Mouse (Mus musculus) neural tube, embryonic 11.5 days (tissue): ENCODE measurements around the gene Ebf4. TPM values are rescaled to one million over a fixed set of nuclear protein-coding genes. Genes with fewer than 3 reads are reported as not detected.
"Not testable (repeated sequence)": the region's sequence is repeated elsewhere in the genome, so short reads cannot be mapped to it uniquely, and the experiment has no call there.

ENCODE experiments used
- ATAC-seq: fragments of 200-750 bp; cut with Nextera tagmentation; 2 replicates; pipeline ENCODE4 v1.8.0; 2017; ENCODE audit warnings: moderate number of reproducible peaks, mild to moderate bottlenecking, moderate TSS enrichment, moderate library complexity; ENCODE audit not compliant: insufficient read depth, low FRiP score, low TSS enrichment
- DNase-seq: peaks from one replicate; pipeline ENCODE4 v3.0.0-alpha.2; 2015; ENCODE audit warnings: low spot score
- H3K27ac ChIP-seq: fragments of 300-500 bp; sonication (generic); 2 replicates; pipeline ENCODE4 v1.5.1; 2014; ENCODE audit warnings: low read depth, mild to moderate bottlenecking, low read length
- H3K27me3 ChIP-seq: fragments of 300-500 bp; sonication (generic); 2 replicates; pipeline ENCODE4 v1.6.1; 2014; ENCODE audit warnings: mild to moderate bottlenecking, low read length, mixed read lengths; ENCODE audit not compliant: control insufficient read depth, insufficient read depth
- H3K36me3 ChIP-seq: fragments of 300-500 bp; sonication (generic); 2 replicates; pipeline ENCODE4 v1.6.1; 2014; ENCODE audit warnings: mild to moderate bottlenecking, low read length, moderate library complexity, mixed read lengths; ENCODE audit not compliant: control insufficient read depth, insufficient read depth
- H3K4me1 ChIP-seq: fragments of 300-500 bp; sonication (generic); 2 replicates; pipeline ENCODE4 v1.6.1; 2014; ENCODE audit warnings: low read length, mixed read lengths; ENCODE audit not compliant: control insufficient read depth, insufficient read depth
- H3K4me2 ChIP-seq: fragments of 300-500 bp; sonication (generic); 2 replicates; pipeline ENCODE4 v1.6.1; 2014; ENCODE audit warnings: low read depth, mild to moderate bottlenecking, moderate library complexity
- H3K4me3 ChIP-seq: fragments of 300-500 bp; sonication (generic); 2 replicates; pipeline ENCODE4 v1.5.1; 2014; ENCODE audit warnings: low read depth, low read length
- H3K9ac ChIP-seq: fragments of 300-500 bp; sonication (generic); 2 replicates; pipeline ENCODE4 v1.6.1; 2014; ENCODE audit warnings: mild to moderate bottlenecking, low read length
- H3K9me3 ChIP-seq: fragments of 300-500 bp; sonication (generic); 2 replicates; pipeline ENCODE4 v1.6.1; 2016; ENCODE audit warnings: low read length; ENCODE audit not compliant: control insufficient read depth
- WGBS: fragments of 180-500 bp; shearing (Covaris S2); extraction: QIAGEN DNeasy Blood & Tissue Kit; methylation state at CpG from one replicate; pipeline ENCODE4 v1.1.7; 2014; 5-methylcytosine and 5-hydroxymethylcytosine counted together
- polyA plus RNA-seq: library from polyadenylated mRNA; unstranded; fragments of >200 nt; fragmentation: Nextera tagmentation; extraction: Ambion mirVana; gene quantifications from 2 replicates; pipeline ENCODE4 v1.2.1, GENCODE M21; 2014

The Ebf4 gene
- polyA plus RNA-seq, 1 experiment from 2014 or later: 2.0 TPM

GRCm38 (mm10) chr2:130353889-130354288, 58.9 kb downstream of the Ebf4 start:
- H3K27ac ChIP-seq: no peak overlapping the region
- no peaks in the 10 kb centered on the region for H3K27me3 ChIP-seq
- no peak for ATAC-seq
- H3K9ac ChIP-seq: no peak overlapping the region
- H3K9me3 ChIP-seq: no peaks in the 10 kb centered on the region
- H3K4me2 ChIP-seq: no peak overlapping the region
- DNase-seq: no peak
- H3K4me1 ChIP-seq: no peaks in the 10 kb centered on the region
- no peak overlapping the region for H3K4me3 ChIP-seq
- H3K36me3 ChIP-seq: no peaks in the 10 kb centered on the region
- 70% methylated on average over 3 of the region's 3 CpGs for WGBS

- Histone ChIP-seq H3K27ac (no peak overlapping the region), H3K9ac (no peak overlapping the region), H3K4me3 (no peak overlapping the region), H3K36me3 (no peaks in the 10 kb centered on the region), H3K4me2 (no peak overlapping the region), H3K4me1 (no peaks in the 10 kb centered on the region), H3K27me3 (peaks cover 28% of the 10 kb centered on the region), H3K9me3 (no peaks in the 10 kb centered on the region)
- WGBS: 91% methylated on average over 5 of the region's 5 CpGs
- ATAC-seq (no peak), DNase-seq (no peak)
Observed at GRCm38 (mm10) chr2:130357551-130357950, 62.6 kb downstream of the Ebf4 start.

GRCm38 (mm10) chr2:130358852-130359251, 63.9 kb downstream of the Ebf4 start:
- DNase-seq (no peak), ATAC-seq (no peak)
- H3K4me2 ChIP-seq: no peak overlapping the region
- H3K27me3 ChIP-seq: peaks cover 39% of the 10 kb centered on the region
- H3K9ac ChIP-seq: no peak overlapping the region
- no peaks in the 10 kb centered on the region for H3K9me3 ChIP-seq
- WGBS: 21% methylated on average over 5 of the region's 5 CpGs
- H3K27ac ChIP-seq: no peak overlapping the region
- H3K4me1 ChIP-seq: no peaks in the 10 kb centered on the region
- no peaks in the 10 kb centered on the region for H3K36me3 ChIP-seq
- no peak overlapping the region for H3K4me3 ChIP-seq

- H3K4me1 ChIP-seq: no peaks in the 10 kb centered on the region; the same call in 1 of the 2 replicates
- ATAC-seq (no peak), DNase-seq (peak; percentile 72)
- peaks cover 44% of the 10 kb centered on the region for H3K27me3 ChIP-seq
- 3% methylated on average over 14 of the region's 14 CpGs for WGBS
- no peaks in the 10 kb centered on the region for H3K9me3 ChIP-seq
- no peak overlapping the region for H3K4me2 ChIP-seq
- no peak overlapping the region for H3K9ac ChIP-seq
- no peaks in the 10 kb centered on the region for H3K36me3 ChIP-seq
- no peak overlapping the region for H3K4me3 ChIP-seq
- H3K27ac ChIP-seq: no peak overlapping the region
Observed at GRCm38 (mm10) chr2:130362511-130363026, 67.6 kb downstream of the Ebf4 start.

- 6% methylated on average over 30 of the region's 30 CpGs for WGBS
- ATAC-seq (no peak), DNase-seq (peak; percentile 35)
Observed at GRCm38 (mm10) chr2:130365211-130366094, 70.5 kb downstream of the Ebf4 start.

GRCm38 (mm10) chr2:130367386-130367785, 72.4 kb downstream of the Ebf4 start:
- Histone ChIP-seq H3K36me3 (no peaks in the 10 kb centered on the region), H3K27ac (no peak overlapping the region), H3K9ac (no peak overlapping the region), H3K4me3 (no peak overlapping the region), H3K4me1 (no peaks in the 10 kb centered on the region; the same call in 1 of the 2 replicates), H3K27me3 (peaks cover 17% of the 10 kb centered on the region), H3K9me3 (no peaks in the 10 kb centered on the region), H3K4me2 (no peak overlapping the region)
- DNase-seq (no peak), ATAC-seq (no peak)
- 66% methylated on average over 4 of the region's 4 CpGs for WGBS

More at GRCm38 (mm10) chr2:130365211-130366094, 70.5 kb downstream of the Ebf4 start:
- peaks cover 36% of the 10 kb centered on the region for H3K27me3 ChIP-seq
- H3K4me2 ChIP-seq: peak overlapping the region; percentile 31
- no peak overlapping the region for H3K27ac ChIP-seq
- no peaks in the 10 kb centered on the region for H3K9me3 ChIP-seq
- H3K9ac ChIP-seq: 0 out of 2 replicates have a peak overlapping the region, but pooled peaks have one; percentile 14
- no peaks in the 10 kb centered on the region; the same call in 1 of the 2 replicates for H3K4me1 ChIP-seq
- H3K36me3 ChIP-seq: no peaks in the 10 kb centered on the region
- peak overlapping the region; percentile 26 for H3K4me3 ChIP-seq

GRCm38 (mm10) chr2:130373026-130373425, 78.1 kb downstream of the Ebf4 start:
- H3K36me3 ChIP-seq, H3K27me3 ChIP-seq, DNase-seq, ATAC-seq, H3K4me1 ChIP-seq, H3K9me3 ChIP-seq, H3K27ac ChIP-seq, H3K9ac ChIP-seq, H3K4me2 ChIP-seq, H3K4me3 ChIP-seq: not testable (repeated sequence)
- WGBS: 74% methylated on average over 1 of the region's 1 CpGs

- Histone ChIP-seq H3K9ac (no peak overlapping the region), H3K27ac (no peak overlapping the region), H3K9me3 (no peaks in the 10 kb centered on the region), H3K4me1 (no peaks in the 10 kb centered on the region), H3K36me3 (no peaks in the 10 kb centered on the region), H3K4me3 (no peak overlapping the region), H3K4me2 (no peak overlapping the region), H3K27me3 (no peaks in the 10 kb centered on the region)
- DNase-seq (no peak), ATAC-seq (no peak)
- 88% methylated on average over 4 of the region's 4 CpGs for WGBS
Observed at GRCm38 (mm10) chr2:130374951-130375350, 80.0 kb downstream of the Ebf4 start.

GRCm38 (mm10) chr2:130383205-130383604, 88.2 kb downstream of the Ebf4 start:
- ATAC-seq: no peak
- Histone ChIP-seq H3K36me3 (no peaks in the 10 kb centered on the region), H3K4me1 (no peaks in the 10 kb centered on the region), H3K27ac (no peak overlapping the region), H3K27me3 (no peaks in the 10 kb centered on the region), H3K9me3 (no peaks in the 10 kb centered on the region), H3K4me2 (no peak overlapping the region), H3K9ac (no peak overlapping the region), H3K4me3 (no peak overlapping the region)
- no peak for DNase-seq
- 49% methylated on average over 3 of the region's 3 CpGs for WGBS
